Mouse (Mus musculus): ENCODE results near the gene Xndc1.

DNA sequence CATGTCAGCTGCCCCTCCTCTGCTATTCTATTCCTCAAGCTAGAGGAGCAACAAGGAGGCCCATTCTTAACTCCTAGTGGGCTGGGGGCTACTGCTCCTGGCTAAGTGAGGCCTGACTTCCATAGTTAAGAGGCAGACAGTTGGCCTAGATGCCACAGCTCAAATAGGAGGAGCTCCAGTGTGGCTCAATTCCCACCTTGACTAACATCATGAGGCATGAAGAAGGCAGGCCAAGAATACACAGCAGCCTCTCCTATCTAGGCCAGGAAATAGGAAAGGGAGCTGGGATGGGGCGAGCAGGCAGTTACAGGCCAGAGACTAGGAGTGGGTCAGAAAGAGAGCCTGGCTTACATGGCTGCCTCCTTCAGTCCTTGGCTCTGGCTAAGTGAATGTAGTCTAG, 42.9 kb downstream of the Xndc1 start:
- TF ChIP-seq EP300 (IDR thresholded peaks at IDR 0.05; ENCODE audit: low read depth) (no peak), CTCF (IDR thresholded peaks at IDR 0.05; ENCODE audit: low read depth) (no peak)

Measured in liver, postnatal 0 days (tissue).